ENCODE assay signal across 9 mouse cellular contexts in the genomic region with DNA sequence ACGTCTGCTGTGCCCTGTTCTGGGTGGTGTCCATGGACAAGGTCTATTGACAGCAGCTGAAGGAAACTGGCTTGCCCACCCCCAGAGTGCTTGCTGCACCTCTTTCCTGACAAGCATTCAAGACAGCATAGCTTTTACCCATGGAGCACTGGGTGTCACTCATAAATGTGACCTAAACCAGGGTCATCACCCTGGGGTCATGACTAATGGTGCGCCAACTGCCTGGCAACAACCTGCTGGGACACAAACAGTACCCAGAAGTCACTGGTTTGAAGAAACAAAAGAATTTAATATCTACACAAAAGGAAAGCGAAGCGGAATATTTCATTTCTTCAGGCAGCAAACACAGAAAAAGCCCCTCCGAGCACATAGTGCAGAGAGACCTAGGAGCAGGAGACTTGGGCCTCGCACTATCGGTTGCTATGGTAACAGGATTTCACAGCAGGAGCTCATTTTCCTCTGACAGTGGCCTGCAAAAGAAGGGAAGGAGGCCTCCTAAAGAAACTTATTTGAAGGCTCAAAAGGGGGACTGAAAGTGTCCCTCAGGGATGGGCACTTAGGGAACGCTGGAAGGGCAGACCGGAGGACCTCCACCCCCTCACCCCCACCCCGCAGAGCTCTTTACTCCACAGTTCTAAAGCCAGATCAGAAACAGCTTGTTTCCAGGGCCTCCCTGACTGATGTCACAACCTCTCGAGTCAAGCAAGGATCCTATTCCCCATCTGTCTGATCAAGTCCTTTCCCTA. TPM values are rescaled to one million over a fixed set of nuclear protein-coding genes. Genes with fewer than 3 reads are reported as not detected.
DNase-seq lines count a peak whose midpoint lies in the region; ATAC-seq and TF ChIP-seq lines count a peak whose summit lies in the region.
"Had no signal": no experiment of that assay in that cellular context is flagged by ENCODE, and none has a peak within 500 bp of the region (broad histone marks: within the 10 kb centered on the region; RNA-seq: fewer than 3 reads in every experiment).

No protein-coding gene starts in this region.

- DNase-seq in adrenal gland, postnatal 14 days: peak; percentile 59
- DNase-seq in adrenal gland, postnatal 25 days: no peak
- DNase-seq in testis, postnatal 14 days (ENCODE audit: low spot score): no peak
- DNase-seq in thymus, postnatal 14 days: no peak
- DNase-seq in layer of hippocampus, adult 8-10 months (ENCODE audit: low spot score in 2 of 2): no peak

- H3K36me3 ChIP-seq in testis, adult 2 months (ENCODE audit: control insufficient read depth, insufficient read depth, low read length): no peaks in the 10 kb centered on the region
- H3K36me3 ChIP-seq in limb, embryonic 13.5 days: no peaks in the 10 kb centered on the region
- H3K36me3 ChIP-seq in kidney, embryonic 16.5 days (ENCODE audit: insufficient read depth, low read length): no peaks in the 10 kb centered on the region

- no peak for ATAC-seq in limb, embryonic 13.5 days (ENCODE audit: low FRiP score, low read depth)
- no peak for ATAC-seq in kidney, embryonic 16.5 days (ENCODE audit: low FRiP score, low TSS enrichment)

- no peaks in the 10 kb centered on the region for H3K27me3 ChIP-seq in testis, adult 2 months (ENCODE audit: control insufficient read depth, insufficient read depth, low read length)
- H3K27me3 ChIP-seq in limb, embryonic 13.5 days: peaks cover 31% of the 10 kb centered on the region
- peaks cover 5% of the 10 kb centered on the region; the same call in 1 of the 2 replicates for H3K27me3 ChIP-seq in kidney, embryonic 16.5 days (ENCODE audit: insufficient read depth, low read length)

- peak overlapping the region; percentile 10; the same call in 1 of the 2 replicates for H3K27ac ChIP-seq in testis, adult 2 months (ENCODE audit: control insufficient read depth, insufficient read depth, low read depth, low read length)
- H3K27ac ChIP-seq in limb, embryonic 13.5 days: no peak overlapping the region
- no peak overlapping the region for H3K27ac ChIP-seq in kidney, embryonic 16.5 days (ENCODE audit: low read length)
- H3K27ac ChIP-seq: macrophage had no signal

- H3K9me3 ChIP-seq in limb, embryonic 13.5 days: no peaks in the 10 kb centered on the region
- no peaks in the 10 kb centered on the region for H3K9me3 ChIP-seq in kidney, embryonic 16.5 days (ENCODE audit: low read length)

- peaks cover 28% of the 10 kb centered on the region for H3K4me1 ChIP-seq in testis, adult 2 months (ENCODE audit: control insufficient read depth, insufficient read depth, low read length)
- H3K4me1 ChIP-seq in limb, embryonic 13.5 days: peaks cover 25% of the 10 kb centered on the region
- peaks cover 24% of the 10 kb centered on the region for H3K4me1 ChIP-seq in kidney, embryonic 16.5 days (ENCODE audit: insufficient read depth, low read length)

- TF ChIP-seq POLR2A in testis, adult 2 months (IDR thresholded peaks at IDR 0.05; ENCODE audit: control insufficient read depth, low read depth, low read length): no peak

- 28% methylated on average over 11 of the region's 11 CpGs for WGBS in limb, embryonic 13.5 days
- 31% methylated on average over 11 of the region's 11 CpGs for WGBS in kidney, embryonic 16.5 days

- no peak for TF ChIP-seq CTCF in testis, adult 2 months (IDR thresholded peaks at IDR 0.05; ENCODE audit: control insufficient read depth, insufficient read depth, insufficient replicate concordance, low read depth, low read length)

- no peak overlapping the region for H3K9ac ChIP-seq in limb, embryonic 13.5 days
- no peak overlapping the region for H3K9ac ChIP-seq in kidney, embryonic 16.5 days (replicated peaks; ENCODE audit: low read length)

- 0 out of 2 replicates have a peak overlapping the region, but pooled peaks have one; percentile 11 for H3K4me2 ChIP-seq in limb, embryonic 13.5 days (replicated peaks)
- no peak overlapping the region for H3K4me2 ChIP-seq in kidney, embryonic 16.5 days (replicated peaks; ENCODE audit: low read depth, low read length)

- no peak overlapping the region for H3K4me3 ChIP-seq in testis, adult 2 months (ENCODE audit: control insufficient read depth, low read depth, low read length)
- no peak overlapping the region for H3K4me3 ChIP-seq in limb, embryonic 13.5 days
- H3K4me3 ChIP-seq in kidney, embryonic 16.5 days (ENCODE audit: low read length): no peak overlapping the region

RNA-seq across cellular contexts. Expression of a gene that starts 25.7 kb away (rescaled TPM):
- total RNA-seq in adrenal gland, postnatal 14 days (2021): 10.7 and 13.1 TPM in 2 replicates
- 17.2 and 19.4 TPM in 2 replicates for total RNA-seq in adrenal gland, postnatal 25 days (2021)
- polyA plus RNA-seq in testis, adult 2 months (2012; rRNA removed): 0.91 and 1.8 TPM in 2 replicates
- 2.5 and 2.6 TPM in 2 replicates for polyA plus RNA-seq in limb, embryonic 13.5 days (2015; fragmentation: Nextera tagmentation; extraction: Ambion mirVana)
- 1 to 10 TPM; 4.4 to 7.6 (median 5.4) TPM for total RNA-seq in layer of hippocampus, adult 8-10 months (2022)
- polyA plus RNA-seq in kidney, embryonic 16.5 days (2015; fragmentation: Nextera tagmentation; extraction: Ambion mirVana): 17.5 and 18.0 TPM in 2 replicates
- polyA plus RNA-seq: macrophage had no signal

RNA-seq across cellular contexts. Expression of a gene that starts 35.8 kb away (rescaled TPM):
- total RNA-seq in adrenal gland, postnatal 14 days (2021): not detected in 2 replicates
- total RNA-seq in adrenal gland, postnatal 25 days (2021): not detected in 2 replicates
- polyA plus RNA-seq in testis, adult 2 months (2012; rRNA removed): 287 and 288 TPM in 2 replicates
- polyA plus RNA-seq in limb, embryonic 13.5 days (2015; fragmentation: Nextera tagmentation; extraction: Ambion mirVana): 0.22 and 0.64 TPM in 2 replicates
- total RNA-seq in layer of hippocampus, adult 8-10 months (2022): 1 to 10 TPM; 1.8 to 4.4 (median 2.4) TPM
- 0.39 and 0.70 TPM in 2 replicates for polyA plus RNA-seq in kidney, embryonic 16.5 days (2015; fragmentation: Nextera tagmentation; extraction: Ambion mirVana)
- polyA plus RNA-seq: macrophage had no signal
